Mouse (Mus musculus): Measurements from ENCODE around the gene Slc43a2.

Gene Slc43a2

DNA sequence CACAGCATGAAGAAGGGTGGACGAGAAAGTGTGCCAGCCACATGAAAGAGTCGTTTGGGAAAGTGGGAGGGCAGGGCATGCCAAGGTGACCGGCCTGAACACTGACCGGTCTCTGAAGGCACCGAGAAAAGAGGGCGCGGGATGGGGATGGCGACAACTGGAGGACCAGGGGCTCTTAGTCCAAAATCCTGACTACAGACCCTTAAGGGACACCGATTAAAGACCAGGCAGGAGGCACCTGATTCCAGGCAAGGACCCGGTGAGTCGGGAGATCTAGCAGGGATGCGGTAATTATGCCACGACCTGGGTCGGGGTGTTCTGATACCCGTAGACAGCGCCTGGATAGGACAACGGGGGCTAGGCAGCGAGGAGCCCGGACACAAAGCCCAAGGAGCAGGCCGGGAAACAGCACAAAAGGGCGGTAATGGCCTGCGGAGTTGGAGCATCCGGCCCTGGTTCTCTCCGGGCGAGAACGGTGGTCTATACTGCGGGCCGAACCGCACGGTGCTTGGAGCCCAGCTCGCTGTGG is 585 bp upstream of the Slc43a2 start:
- DNase-seq: no peak

DNA sequence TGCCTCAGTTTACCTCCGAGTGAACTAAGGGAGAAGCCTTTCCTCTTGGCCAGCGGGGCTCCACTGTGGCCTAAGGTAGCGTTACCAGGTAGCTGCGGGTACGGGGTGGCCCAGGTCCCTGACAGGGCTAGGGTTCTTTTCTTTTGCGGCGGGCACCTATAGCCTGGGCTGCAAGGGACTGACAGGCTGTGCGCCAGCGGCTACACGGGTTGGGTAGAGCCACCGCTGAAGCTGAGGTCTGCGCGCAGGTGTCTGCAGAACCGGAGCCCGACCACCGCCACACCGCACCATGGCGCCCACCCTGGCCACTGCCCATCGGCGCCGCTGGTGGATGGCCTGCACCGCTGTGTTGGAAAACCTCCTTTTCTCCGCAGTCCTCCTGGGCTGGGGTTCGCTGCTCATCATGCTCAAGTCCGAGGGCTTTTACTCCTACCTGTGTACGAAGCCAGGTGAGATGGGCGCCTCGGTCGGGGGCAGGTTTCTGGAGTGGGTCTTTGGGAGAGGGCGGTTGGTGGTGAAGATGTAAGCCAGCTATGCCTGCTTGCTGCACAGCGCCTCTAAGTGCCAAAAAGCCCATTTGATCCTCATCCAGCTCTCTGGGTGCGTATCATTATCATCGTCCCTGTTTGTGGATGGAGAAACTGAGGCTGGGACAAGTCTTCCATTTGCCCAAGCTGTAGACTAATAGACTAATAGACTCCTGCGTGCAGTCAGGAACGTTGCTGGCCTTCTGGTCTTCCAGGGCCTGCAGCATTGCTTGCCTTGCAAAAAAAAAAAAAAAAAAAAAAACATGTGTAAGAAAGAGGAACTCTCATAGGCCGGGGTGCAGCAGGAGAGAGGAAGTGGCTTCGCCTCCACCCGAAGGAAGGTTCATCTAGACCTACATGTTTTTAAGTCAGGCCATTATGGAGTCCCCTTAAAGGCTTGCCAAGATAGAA is 1.1 kb downstream of the Slc43a2 start:
- no peak for DNase-seq

DNA sequence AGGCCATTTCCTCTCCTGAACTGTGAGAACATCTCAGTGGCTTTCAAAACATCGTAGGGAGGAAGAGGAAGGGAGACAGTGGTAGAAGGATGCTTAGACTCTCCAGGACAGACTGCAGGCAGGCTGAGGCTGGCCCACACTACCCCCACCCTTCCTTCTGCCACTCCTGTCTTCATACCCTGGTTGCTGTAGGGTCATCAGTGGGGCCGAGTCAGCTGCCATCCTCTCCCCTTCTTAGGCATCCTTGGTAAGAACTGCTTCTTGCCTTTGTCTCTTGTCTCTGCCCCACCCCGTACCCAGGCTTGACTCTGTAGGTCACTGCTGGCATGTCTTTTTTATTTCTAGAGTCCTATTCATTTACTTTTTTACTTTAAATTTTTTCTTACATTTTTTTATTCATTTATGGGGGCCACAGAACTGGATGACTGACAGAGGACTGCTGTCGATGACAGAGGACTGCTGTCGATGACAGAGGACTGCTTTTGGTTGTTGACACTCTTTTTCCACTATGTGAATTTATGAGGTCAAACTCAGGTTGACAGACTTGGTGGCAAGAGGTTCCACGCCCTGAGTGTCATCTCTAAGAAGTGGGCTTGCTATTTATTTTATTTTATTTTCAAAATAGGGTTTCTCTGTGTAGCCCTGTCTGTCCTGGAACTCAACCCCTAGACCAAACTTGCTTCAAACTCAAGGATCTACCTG is 2.0 kb downstream of the Slc43a2 start:
- no peak for DNase-seq

DNA sequence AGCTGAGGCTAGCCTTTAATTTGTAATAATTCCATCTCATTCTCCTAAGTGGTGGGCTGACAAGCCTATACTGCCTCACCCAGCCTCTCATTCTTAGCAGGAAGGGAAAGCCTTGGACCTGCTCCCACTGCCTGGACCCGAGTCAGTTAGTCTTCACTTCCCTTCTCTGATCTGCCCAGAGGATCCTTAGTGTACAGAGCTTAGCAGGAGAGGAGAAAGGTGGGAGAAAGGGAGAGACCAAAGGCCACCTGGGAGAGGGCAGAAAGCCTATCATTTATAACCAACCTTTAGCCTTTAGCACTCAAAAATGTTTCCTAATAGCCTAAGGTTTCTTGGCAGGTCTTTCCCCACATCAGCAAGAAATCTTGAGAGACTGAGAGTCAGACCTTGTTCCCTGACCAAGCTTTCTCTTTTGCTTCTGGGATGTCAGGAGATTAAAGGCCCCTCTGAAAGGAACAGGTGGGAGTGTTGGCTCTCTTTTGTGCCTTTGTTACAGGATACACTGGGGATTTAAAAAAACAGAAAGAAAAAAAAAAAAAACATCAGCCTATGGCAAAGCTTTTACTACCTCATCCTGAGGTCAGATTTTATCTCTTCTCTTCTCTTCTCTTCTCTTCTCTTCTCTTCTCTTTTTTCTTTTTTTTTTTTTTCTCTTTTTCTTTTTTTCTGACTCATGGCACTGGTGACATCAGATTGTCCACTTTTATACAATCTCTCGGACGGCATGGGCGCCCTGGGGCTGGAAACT is 3.0 kb downstream of the Slc43a2 start:
- DNase-seq: no peak

DNA sequence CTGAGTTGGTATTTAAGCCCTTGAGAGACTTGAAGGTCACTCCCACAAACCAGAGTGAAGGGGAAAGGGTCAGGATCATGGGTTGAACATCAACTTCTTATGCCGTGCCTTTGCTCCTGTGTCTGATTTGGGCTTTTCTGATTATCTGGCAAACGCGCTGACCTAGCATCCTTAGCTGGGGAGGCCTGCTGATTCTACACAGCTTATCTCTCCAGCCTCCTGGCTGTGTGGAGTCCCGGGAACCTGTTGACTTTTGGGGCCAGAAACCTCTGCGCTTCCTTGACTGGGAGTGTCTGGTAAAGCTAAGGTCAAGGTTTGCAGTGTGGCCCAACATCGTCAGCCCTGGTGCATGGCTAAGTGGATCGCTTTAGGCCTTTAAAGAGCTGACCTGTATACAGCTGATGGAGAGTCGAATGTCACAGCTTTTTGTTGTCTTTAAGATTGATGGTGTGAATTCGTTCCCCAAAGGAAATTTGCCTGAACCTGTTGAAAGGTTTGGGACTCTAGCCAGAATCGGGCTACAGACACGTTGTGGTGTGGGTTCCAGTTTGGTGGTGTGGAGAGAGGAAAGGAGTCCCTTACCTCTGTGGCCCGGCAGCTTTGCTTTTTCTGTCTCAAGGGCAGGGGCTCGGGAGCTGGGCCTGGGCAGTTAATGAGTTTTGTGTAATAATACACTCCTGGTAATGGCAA is 3.8 kb downstream of the Slc43a2 start:
- DNase-seq: no peak

DNA sequence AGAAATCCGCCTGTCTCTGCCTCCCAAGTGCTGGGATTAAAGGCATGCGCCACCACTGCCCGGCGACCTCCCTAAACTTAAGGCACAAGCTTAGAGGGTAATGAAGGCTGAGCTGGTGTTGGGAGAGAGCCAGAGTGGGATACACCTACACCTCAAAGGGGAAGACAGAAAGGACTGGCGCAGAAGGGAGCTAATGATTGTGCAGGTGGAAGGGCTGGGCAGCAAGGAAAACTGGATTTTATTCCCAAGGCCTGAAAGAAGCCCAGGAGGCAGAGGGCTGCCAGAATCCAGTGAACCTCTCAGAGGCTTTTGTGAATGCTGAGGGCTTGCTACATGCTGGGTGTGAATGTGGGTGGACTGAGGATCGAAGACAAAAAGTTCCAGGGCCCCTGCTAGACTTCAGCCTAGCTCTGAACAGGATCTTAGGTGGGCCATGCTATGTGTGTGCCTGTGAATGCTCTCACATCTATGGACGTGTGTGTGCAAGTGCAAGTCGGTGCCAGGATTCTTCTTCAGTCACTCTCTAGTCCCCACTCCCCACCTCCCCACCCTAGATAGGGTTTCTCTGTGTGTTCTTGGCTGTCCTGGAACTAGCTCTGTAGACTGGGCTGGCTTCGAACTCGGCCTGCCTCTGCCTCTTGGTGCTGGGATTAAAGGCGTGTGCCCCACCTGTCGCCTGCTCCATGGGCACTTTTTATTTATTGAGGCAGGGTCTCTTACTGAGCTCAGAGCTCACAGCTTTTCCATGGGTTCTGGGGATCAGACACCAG is 4.9 kb downstream of the Slc43a2 start:
- DNase-seq: no peak

DNA sequence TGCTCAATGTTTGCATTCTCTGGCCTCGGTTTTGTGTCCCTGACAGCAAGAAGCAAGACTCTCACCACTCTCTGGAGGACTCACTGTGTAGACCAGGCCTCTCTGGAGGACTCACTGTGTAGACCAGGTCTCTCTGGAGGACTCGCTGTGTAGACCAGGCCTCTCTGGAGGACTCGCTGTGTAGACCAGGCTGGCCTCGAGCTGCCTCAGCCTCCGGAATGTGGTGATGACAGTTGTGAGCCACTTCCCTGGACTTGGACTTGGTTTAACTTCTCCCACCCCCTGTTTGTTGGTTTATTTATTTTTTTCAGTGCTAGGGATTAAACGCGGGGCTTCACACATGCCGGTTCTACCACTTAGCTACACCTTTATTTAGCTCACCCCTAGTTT is 5.5 kb downstream of the Slc43a2 start:
- DNase-seq: no peak

DNA sequence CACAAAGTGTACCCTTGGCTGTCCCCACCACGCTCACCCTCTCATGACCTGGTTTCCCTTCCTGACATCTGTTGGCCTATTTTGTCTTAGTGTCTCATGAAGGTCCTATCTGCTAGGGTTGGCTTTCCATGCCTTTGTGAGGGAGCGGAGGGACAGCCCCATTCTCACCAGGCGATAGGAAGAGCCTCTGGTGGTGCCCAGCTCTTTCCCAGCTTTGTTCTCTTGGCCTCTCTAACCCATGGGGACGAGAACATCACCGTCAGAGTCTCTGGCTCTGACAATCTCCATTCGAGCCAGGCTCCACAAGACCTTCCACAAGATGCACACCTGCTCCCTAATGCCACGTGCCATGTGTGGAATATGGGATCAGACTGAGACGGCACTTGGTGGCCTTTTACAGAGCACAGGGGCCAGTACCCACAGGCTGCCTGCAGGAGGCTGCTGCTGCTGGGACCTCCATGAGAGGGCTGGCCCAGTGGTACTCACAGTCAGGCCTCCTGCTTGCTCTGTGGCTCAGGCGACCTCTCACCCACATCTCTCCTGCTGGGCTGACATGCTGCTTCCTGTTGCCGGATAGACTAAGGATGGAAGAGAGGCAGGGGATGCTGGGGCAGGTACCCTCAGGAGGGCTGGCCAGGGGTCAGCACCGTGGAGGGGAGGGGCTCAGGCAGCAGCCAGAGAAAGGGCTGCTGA is 6.1 kb downstream of the Slc43a2 start:
- no peak for DNase-seq

DNA sequence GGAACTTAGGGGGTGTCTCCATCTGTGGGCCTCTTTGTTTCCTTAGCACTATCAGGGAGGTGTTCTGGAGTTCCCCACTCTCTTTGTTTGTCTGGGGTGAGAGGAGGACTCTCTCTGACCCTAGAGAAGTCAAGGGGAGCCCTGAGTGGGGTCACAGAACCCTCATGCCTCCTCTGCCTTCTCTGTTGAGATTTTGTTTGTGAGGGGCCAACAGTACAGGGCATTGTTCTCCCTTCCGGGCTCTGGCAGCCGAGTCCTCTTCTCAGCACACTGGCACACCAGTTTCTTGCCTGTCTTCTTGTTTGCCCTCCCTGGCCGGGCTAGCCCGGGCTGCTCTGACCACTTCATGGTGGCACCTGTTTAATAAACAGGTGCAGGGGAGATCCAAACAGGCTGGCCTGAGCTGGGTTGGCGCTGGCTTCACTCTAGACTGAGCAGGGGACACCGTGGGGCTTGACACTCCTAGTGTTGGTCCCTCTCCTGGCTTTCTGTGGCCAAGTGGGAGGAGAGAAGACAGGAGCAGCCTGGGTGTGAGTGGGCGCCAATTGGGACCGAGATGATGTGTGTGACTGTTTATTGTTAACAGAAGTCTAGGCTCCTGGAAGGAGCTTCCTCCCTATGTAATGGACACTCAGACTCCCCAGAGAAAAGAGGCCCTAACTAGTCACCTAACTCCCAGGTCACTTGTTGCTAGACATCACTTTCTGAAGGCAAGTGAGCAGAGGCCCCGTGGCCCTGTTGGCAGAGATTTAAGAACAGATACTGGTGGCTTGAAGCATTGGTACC is 6.9 kb downstream of the Slc43a2 start:
- no peak for DNase-seq

DNA sequence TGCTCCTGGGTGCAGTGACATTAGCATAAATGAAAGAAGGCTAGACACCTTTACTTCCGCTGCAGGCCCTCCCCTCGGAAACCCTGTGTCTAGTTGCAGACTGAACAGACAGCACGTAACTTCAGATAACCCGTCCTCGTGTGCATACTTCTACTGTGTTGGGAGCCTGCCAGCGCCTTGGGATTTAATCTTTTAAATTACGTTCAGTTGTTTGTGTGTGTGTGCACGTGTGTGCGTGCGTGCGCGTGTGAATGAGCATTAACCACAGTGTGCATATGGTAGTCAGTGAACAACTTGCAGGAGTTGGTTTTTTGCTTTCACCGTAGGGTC is 7.4 kb downstream of the Slc43a2 start:
- DNase-seq: no peak

DNA sequence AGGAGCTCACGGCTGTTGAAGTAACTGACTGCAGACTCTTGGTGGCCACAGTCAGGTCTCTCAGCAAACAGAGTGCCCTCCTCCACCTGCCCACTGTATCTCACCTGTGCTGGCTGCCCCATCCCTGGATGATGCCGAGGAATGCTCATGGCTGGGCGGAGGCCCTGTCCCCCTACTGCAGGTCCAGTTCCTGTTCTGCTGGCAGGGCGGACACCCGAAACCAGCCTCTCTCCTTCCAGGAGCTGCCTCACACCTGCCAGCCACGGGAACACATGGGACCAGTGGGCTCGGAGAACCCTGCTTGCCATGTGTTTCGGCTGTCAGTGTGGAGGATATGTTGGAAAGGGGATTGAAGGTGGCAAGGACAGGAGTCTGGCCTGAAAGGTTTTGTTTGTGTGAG is 8.7 kb downstream of the Slc43a2 start:
- no peak for DNase-seq

DNA sequence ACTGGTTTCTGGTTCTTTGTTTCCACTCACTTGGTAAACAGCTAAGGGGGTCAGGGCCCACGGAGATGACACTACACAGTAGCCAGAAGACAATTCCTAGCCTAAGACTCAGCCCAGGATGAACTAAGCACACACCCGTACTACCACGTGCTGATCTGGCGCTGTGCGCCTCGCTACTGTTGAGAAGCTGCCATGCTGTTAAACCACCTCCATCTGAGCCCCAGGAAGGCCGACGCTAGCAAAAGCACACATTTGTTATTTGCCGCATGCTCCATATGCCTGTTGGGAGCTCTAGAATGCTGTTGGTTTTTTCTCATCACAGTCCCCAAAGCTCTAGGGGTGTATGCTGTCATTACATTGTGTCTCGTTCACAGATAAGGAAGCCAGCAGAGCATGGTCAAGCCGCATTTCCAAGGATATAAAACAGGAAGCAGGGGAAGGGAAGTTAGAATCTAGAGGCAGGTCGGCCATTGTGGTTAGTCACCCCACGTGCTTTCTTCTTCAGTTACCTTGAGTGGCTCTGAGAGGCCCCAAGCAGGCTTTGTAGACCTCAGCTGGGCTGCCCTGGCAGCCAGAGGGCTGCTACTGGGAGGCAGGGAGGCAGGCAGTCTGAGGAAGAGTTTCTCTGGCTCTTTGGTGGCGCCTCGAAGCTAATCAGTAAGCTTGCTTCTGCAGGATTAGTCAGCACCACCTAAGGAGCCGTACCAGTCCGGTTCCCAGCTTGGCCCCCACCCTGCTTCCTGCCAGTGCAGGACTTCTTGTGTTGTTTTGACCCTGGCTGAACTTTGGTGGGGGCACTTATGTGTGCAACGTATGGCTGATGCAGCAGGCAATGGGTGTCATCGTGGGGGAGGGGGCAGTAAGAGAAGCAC is 9.5 kb downstream of the Slc43a2 start:
- DNase-seq: no peak

DNA sequence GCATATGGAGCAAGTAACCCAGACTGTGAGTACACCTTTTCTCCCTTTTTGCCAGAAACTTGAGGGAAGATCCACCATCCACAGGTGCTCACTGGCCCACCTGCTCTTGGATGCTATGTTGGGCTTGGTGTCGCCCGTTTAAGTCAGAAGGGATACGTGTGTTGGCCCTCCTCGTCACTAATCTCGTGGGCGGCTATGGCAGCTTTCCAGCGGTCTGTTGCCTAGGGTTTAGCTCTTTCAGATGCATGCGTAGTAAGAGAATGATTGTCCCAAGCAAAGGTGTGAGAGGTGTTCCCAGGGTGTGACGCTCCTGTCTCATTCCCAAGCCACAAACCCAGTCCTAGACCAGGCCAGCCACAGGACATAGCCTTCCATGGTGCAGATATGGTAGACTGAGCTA is 13.2 kb downstream of the Slc43a2 start:
- no peak for DNase-seq

DNA sequence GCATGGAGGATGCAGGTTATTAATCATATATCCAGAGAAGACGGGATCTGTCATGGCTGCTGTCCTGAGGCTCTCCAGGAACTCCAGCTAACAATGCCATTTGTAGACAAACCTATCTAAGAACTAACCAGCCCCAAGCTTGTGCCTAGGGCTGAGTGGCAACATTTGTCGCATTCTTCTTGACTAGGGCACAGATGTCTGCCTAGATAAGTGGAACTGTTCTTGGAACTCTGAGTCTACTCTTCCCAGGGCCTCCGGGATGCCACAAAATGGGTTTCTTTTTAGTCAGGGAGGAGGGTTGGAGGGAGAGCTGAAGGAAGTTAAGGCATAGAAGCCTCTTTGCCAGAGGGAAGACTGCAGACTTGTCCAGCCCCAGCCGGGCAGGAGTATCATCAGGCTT is 14.6 kb downstream of the Slc43a2 start:
- no peak for DNase-seq

DNA sequence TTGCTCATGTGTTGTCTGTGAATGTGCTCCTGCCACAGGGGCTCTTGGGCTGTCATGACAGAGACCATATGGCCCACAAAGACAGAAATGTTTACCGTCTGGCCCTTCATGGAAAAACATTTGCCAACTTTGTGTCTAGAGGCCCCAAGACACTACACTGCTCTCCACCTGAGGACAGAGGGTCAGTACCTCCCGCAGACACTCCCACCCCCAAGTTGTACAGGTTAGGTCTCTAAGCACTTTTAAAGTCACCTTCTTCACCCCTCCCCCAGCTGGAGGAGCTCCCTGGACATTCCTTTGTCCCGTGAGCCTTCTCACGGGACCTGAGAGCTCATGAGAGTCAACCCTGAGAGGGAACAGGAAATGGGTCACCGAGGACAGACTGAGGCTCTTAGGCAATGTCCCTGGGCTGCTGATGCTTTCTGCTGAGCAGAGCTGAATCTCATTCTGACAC is 18.2 kb downstream of the Slc43a2 start:
- DNase-seq: peak; percentile 67

DNA sequence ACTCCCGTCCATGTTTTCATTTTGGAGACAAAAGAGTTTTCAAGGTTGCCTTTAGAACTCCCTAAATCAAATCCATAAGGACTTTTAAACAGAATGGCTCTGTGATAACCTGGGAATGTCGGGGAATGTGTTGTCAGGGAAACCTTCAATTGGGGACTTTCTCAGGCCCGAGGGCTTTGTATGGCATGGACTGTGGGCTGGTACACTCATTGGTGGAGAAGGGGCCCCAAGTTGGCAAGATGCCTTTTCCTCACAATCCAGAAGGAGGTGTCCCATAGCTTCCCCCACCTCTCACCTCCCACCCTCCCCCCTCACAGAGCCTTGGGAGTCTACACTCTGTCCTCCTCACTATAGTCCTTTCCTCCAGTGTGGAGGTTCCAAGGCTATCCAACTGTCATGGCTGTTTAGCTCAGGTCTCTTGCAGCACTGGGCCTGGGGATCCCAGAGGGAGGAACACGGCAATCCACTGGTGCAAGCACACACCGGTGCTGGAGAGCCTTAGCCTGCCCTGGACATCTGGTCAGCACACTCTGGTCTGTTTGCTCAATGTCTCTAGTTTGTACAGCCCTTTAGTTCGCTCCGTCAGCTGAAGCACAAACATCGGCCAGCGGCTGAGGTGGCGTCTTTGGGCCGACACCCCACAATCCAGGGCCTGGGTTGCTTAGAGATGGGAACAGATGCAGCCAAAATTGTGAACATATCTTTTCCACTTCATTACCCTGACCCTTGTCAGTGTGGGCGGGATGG is 18.9 kb downstream of the Slc43a2 start:
- DNase-seq: peak; percentile 73

DNA sequence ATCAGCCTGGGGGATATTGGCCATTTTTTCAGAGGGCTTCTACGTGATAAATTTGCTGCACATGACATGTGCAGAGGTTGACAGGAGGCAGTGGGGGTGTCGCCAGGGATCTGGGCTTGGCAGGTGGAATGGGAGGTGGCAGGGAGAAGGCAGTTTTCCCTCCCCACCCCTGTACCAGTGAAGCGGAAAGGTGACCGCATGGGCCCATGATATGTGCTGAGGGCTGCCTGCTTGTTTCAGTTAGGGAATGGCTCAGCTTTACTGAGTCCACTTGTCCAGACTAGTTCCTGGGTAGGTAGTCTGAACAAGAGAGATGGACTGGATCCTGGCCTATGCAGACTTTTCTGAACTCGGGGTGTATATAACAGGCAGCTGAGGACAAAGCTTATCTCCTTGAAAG is 19.8 kb downstream of the Slc43a2 start:
- DNase-seq: no peak

DNA sequence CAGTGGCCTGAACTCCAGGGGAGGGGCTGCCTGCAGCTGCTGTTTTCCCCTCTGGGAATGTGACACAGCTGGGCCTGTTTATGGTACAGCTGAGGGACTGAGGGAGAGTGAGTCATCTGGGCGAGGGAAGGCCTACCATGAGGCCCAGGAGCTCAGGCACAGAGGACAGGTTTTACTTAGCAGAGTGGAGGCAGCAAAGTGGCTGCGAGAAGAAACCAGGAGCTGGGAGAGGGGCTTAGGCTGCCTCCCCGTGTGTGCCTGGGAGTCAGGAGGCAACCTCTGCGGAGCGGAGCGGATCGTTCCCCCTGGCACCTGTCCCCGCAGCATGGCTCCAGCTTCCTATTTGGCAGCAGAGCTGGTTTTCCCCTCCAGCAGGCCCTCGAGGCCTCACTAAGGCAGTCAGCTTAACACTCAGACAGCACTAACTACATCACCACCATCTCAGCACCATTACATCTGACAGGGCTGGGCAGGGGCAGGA is 20.5 kb downstream of the Slc43a2 start:
- peak; percentile 58 for DNase-seq

All from lung, postnatal 14 days (tissue).